7 mouse cellular contexts compared by ENCODE assay signal in genomic region chr14:34362726-34363445, GRCm38 (mm10). TPM values are rescaled to one million over a fixed set of nuclear protein-coding genes. Genes with fewer than 3 reads are reported as not detected.
DNase-seq lines count a peak whose midpoint lies in the region; ATAC-seq and TF ChIP-seq lines count a peak whose summit lies in the region.

No protein-coding gene starts in this region.

- H3K9me3 ChIP-seq in hindbrain, postnatal 0 days (ENCODE audit: low read length) = no peaks in the 10 kb centered on the region

- peak; percentile 81 for TF ChIP-seq CTCF in hindbrain, postnatal 0 days (IDR thresholded peaks at IDR 0.05; ENCODE audit: low read depth)
- peak; percentile 70 for TF ChIP-seq CTCF in left cerebral cortex, adult 2 months (IDR thresholded peaks at IDR 0.05)

- H3K4me3 ChIP-seq in hindbrain, postnatal 0 days (ENCODE audit: low read length) = peak overlapping the region; percentile 40
- peak overlapping the region; percentile 55 for H3K4me3 ChIP-seq in left cerebral cortex, adult 2 months

- no peaks in the 10 kb centered on the region for H3K27me3 ChIP-seq in hindbrain, postnatal 0 days (ENCODE audit: insufficient read depth, low read length)

- intact Hi-C loops in left cerebral cortex, adult 2 months (cut with DNase I) = loop anchor here (1.0 to 10.0 kb wide), 4 partner anchors 51 to 412 kb away; partner anchors contain the start of genes Glud1 and Shld2

- H3K4me1 ChIP-seq in hindbrain, postnatal 0 days (ENCODE audit: insufficient read depth, low read length) = no peaks in the 10 kb centered on the region

- peak; percentile 86 for DNase-seq in adipocyte (ENCODE audit: low spot score)
- DNase-seq in cerebellum, postnatal 36 days = peak; percentile 76 to 79
- DNase-seq in gastrocnemius, adult 8-10 months (ENCODE audit: low spot score in 2 of 2) = peak; percentile 43 to 68
- DNase-seq in hindbrain, postnatal 0 days (ENCODE audit: low spot score) = peak; percentile 85
- peak; percentile 63 to 68 for DNase-seq in left cerebral cortex, adult 2 months (ENCODE audit: extremely low spot score in 1 of 2, low spot score in 2 of 2)
- peak; percentile 77 to 83 for DNase-seq in lung, postnatal 4 days
- DNase-seq in retina, postnatal 1 day = peak; percentile 81

- H3K4me2 ChIP-seq in hindbrain, postnatal 0 days (ENCODE audit: low read depth, low read length) = peak overlapping the region; percentile 65

- WGBS in hindbrain, postnatal 0 days = 36% methylated on average over 18 of the region's 18 CpGs

- H3K27ac ChIP-seq in hindbrain, postnatal 0 days = peak overlapping the region; percentile 74; the same call in 1 of the 2 replicates
- no peak overlapping the region; the same call in 1 of the 2 replicates for H3K27ac ChIP-seq in left cerebral cortex, adult 2 months

- no peaks in the 10 kb centered on the region for H3K36me3 ChIP-seq in hindbrain, postnatal 0 days (ENCODE audit: insufficient read depth, low read length)

- ATAC-seq in hindbrain, postnatal 0 days = peak; percentile 77

- H3K9ac ChIP-seq in hindbrain, postnatal 0 days (replicated peaks; ENCODE audit: low read length) = peak overlapping the region; percentile 64; the same call in 1 of the 2 replicates

RNA-seq across cellular contexts. Expression of gene Fam25c, which starts 7.7 kb away (rescaled TPM):
- not detected for total RNA-seq in gastrocnemius, adult 8-10 months (2022)
- not detected in 2 replicates for total RNA-seq in hindbrain, postnatal 0 days (2014; rRNA removed)
- polyA plus RNA-seq in hindbrain, postnatal 0 days (2015; fragmentation: Nextera tagmentation; extraction: Ambion mirVana) = not detected in 2 replicates
- not detected for total RNA-seq in left cerebral cortex, adult 2 months (2021)

RNA-seq across cellular contexts. Expression of gene Sncg, which starts 11.7 kb away (rescaled TPM):
- total RNA-seq in gastrocnemius, adult 8-10 months (2022) = 10 to 100 TPM in 2 of 4 experiments, 1 to 10 TPM in 2; 4.1 to 24.4 (median 9.9) TPM
- 49.5 and 65.3 TPM in 2 replicates for total RNA-seq in hindbrain, postnatal 0 days (2014; rRNA removed)
- polyA plus RNA-seq in hindbrain, postnatal 0 days (2015; fragmentation: Nextera tagmentation; extraction: Ambion mirVana) = 164 and 165 TPM in 2 replicates
- total RNA-seq in left cerebral cortex, adult 2 months (2021) = 1 to 10 TPM; 3.0 to 3.9 TPM

RNA-seq across cellular contexts. Expression of gene Mmrn2, which starts 12.4 kb away (rescaled TPM):
- total RNA-seq in gastrocnemius, adult 8-10 months (2022) = 1 to 10 TPM; 7.9 to 9.3 (median 9.0) TPM
- total RNA-seq in hindbrain, postnatal 0 days (2014; rRNA removed) = 6.8 and 8.1 TPM in 2 replicates
- polyA plus RNA-seq in hindbrain, postnatal 0 days (2015; fragmentation: Nextera tagmentation; extraction: Ambion mirVana) = 2.5 and 2.6 TPM in 2 replicates
- total RNA-seq in left cerebral cortex, adult 2 months (2021) = 1 to 10 TPM; 4.4 to 5.8 TPM

RNA-seq across cellular contexts. Expression of gene Glud1, which starts 52.4 kb away (rescaled TPM):
- total RNA-seq in gastrocnemius, adult 8-10 months (2022) = 100 to 1,000 TPM; 118 to 138 (median 133) TPM
- total RNA-seq in hindbrain, postnatal 0 days (2014; rRNA removed) = 243 and 272 TPM in 2 replicates
- 143 and 153 TPM in 2 replicates for polyA plus RNA-seq in hindbrain, postnatal 0 days (2015; fragmentation: Nextera tagmentation; extraction: Ambion mirVana)
- total RNA-seq in left cerebral cortex, adult 2 months (2021) = 100 to 1,000 TPM; 281 to 285 TPM

RNA-seq across cellular contexts. Expression of gene Shld2, which starts 52.6 kb away (rescaled TPM):
- total RNA-seq in gastrocnemius, adult 8-10 months (2022) = 10 to 100 TPM; 10.7 to 14.8 (median 13.2) TPM
- total RNA-seq in hindbrain, postnatal 0 days (2014; rRNA removed) = 4.0 and 5.8 TPM in 2 replicates
- 9.2 and 11.4 TPM in 2 replicates for polyA plus RNA-seq in hindbrain, postnatal 0 days (2015; fragmentation: Nextera tagmentation; extraction: Ambion mirVana)
- total RNA-seq in left cerebral cortex, adult 2 months (2021) = 10 to 100 TPM; 10.5 to 11.5 TPM
